Mouse (Mus musculus) cerebellum, adult 2 months (tissue): Measurements from ENCODE around the gene Clcn2.

Experiments used
- CTCF ChIP-seq: fragments of 200-500 bp; IDR thresholded peaks from 2 replicates; pipeline ENCODE4 v1.5.1; 2011; ENCODE audit warnings: low read depth, mild to moderate bottlenecking, control low read depth, low read length, moderate library complexity, borderline replicate concordance; ENCODE audit not compliant: insufficient read depth
- POLR2A ChIP-seq: fragments of 200-500 bp; IDR thresholded peaks from 2 replicates; pipeline ENCODE4 v1.6.1; 2011; ENCODE audit warnings: low read length, control low read depth, borderline replicate concordance; ENCODE audit not compliant: insufficient read depth

- TF ChIP-seq CTCF (no peak), POLR2A (peak; percentile 30; the same call in 1 of the 2 replicates)
Measured at GRCm38 (mm10) chr16:20694781-20695180, 22.8 kb downstream of the Clcn2 start.
